Comparison of ENCODE assay signal across 30 mouse cellular contexts in genomic region chr13:116829015-116829414, GRCm38 (mm10).
DNase-seq lines count a peak whose midpoint lies in the region; ATAC-seq and TF ChIP-seq lines count a peak whose summit lies in the region.
"Had no signal": no experiment of that assay in that cellular context is flagged by ENCODE, and none has a peak within 500 bp of the region (broad histone marks: within the 10 kb centered on the region; RNA-seq: fewer than 3 reads in every experiment).

No protein-coding gene starts in this region.

- peak; percentile 43; the same call in 1 of the 2 replicates for ATAC-seq in stomach, embryonic 15.5 days (ENCODE audit: insufficient read depth, low FRiP score, low read depth)
- ATAC-seq: forebrain, embryonic 15.5 days; hindbrain, postnatal 0 days; intestine, embryonic 15.5 days; midbrain, embryonic 15.5 days had no signal

- no peak for TF ChIP-seq CTCF in embryonic fibroblast, embryonic 13.5 days (IDR thresholded peaks at IDR 0.05; ENCODE audit: borderline replicate concordance, insufficient read depth, low read length)

- no peak overlapping the region for H3K9ac ChIP-seq in stomach, embryonic 15.5 days
- H3K9ac ChIP-seq: embryonic facial prominence, embryonic 15.5 days; forebrain, embryonic 15.5 days; hindbrain, embryonic 12.5 days; intestine, embryonic 15.5 days; limb, embryonic 15.5 days; liver, embryonic 14.5 days; midbrain, embryonic 15.5 days had no signal

- no peak overlapping the region for H3K4me3 ChIP-seq in embryonic fibroblast, embryonic 13.5 days (ENCODE audit: insufficient read depth, low read length)
- H3K4me3 ChIP-seq in stomach, embryonic 15.5 days (replicated peaks), result no peak overlapping the region
- H3K4me3 ChIP-seq: embryonic facial prominence, embryonic 15.5 days; forebrain, embryonic 15.5 days; hindbrain, embryonic 12.5 days; intestine, embryonic 15.5 days; left cerebral cortex, adult 2 months; limb, embryonic 15.5 days; midbrain, embryonic 10.5 days; midbrain, embryonic 15.5 days had no signal

- TF ChIP-seq POLR2A in embryonic fibroblast, embryonic 13.5 days (IDR thresholded peaks at IDR 0.05; ENCODE audit: low read depth, low read length), result no peak

- H3K27me3 ChIP-seq in stomach, embryonic 15.5 days (replicated peaks), result no peaks in the 10 kb centered on the region
- H3K27me3 ChIP-seq: embryonic facial prominence, embryonic 15.5 days; forebrain, embryonic 15.5 days; hindbrain, embryonic 12.5 days; intestine, embryonic 15.5 days; limb, embryonic 15.5 days; midbrain, embryonic 15.5 days had no signal

- no peak overlapping the region for H3K4me2 ChIP-seq in stomach, embryonic 15.5 days
- H3K4me2 ChIP-seq: embryonic facial prominence, embryonic 15.5 days; forebrain, embryonic 15.5 days; heart, embryonic 11.5 days; hindbrain, embryonic 12.5 days; intestine, embryonic 15.5 days; limb, embryonic 15.5 days; midbrain, embryonic 15.5 days had no signal

- H3K4me1 ChIP-seq in embryonic fibroblast, embryonic 13.5 days (ENCODE audit: control insufficient read depth, insufficient read depth, low read length), result peaks cover 5% of the 10 kb centered on the region; the same call in 1 of the 2 replicates
- H3K4me1 ChIP-seq in stomach, embryonic 15.5 days, result no peaks in the 10 kb centered on the region
- H3K4me1 ChIP-seq: embryonic facial prominence, embryonic 15.5 days; forebrain, embryonic 15.5 days; hindbrain, embryonic 12.5 days; intestine, embryonic 15.5 days; limb, embryonic 15.5 days; midbrain, embryonic 10.5 days; midbrain, embryonic 15.5 days had no signal

- DNase-seq in 3T3-L1 (ENCODE audit: low read depth, low spot score) (peak; percentile 90), MN1 (ENCODE audit: low spot score) (peak; percentile 60)
- DNase-seq in ovary, adult 18-20 months (ENCODE audit: low spot score), result no peak
- DNase-seq in adrenal gland, adult (ENCODE audit: inconsistent age in 2 of 2, low spot score in 1 of 2), result no peak
- DNase-seq in cerebellum, adult 11-12 months, result no peak
- DNase-seq: adrenal gland, postnatal 14 days; cerebellum, adult 18-20 months; cerebellum, postnatal 14 days; gastrocnemius, postnatal 25 days; heart, adult 18-20 months; heart, postnatal 36 days; kidney, adult 9 months; kidney, postnatal 10 days; layer of hippocampus, adult 9-11 months; lung, adult 2 months; lung, postnatal 10 days; right cerebral cortex, adult 18-20 months had no signal

- H3K36me3 ChIP-seq in stomach, embryonic 15.5 days, result no peaks in the 10 kb centered on the region
- H3K36me3 ChIP-seq: embryonic facial prominence, embryonic 15.5 days; forebrain, embryonic 15.5 days; hindbrain, embryonic 12.5 days; intestine, embryonic 15.5 days; limb, embryonic 15.5 days; midbrain, embryonic 10.5 days; midbrain, embryonic 15.5 days had no signal

- H3K9me3 ChIP-seq in stomach, embryonic 15.5 days, result no peaks in the 10 kb centered on the region
- H3K9me3 ChIP-seq: embryonic facial prominence, embryonic 15.5 days; forebrain, embryonic 15.5 days; hindbrain, embryonic 12.5 days; intestine, embryonic 15.5 days; limb, embryonic 15.5 days; midbrain, embryonic 10.5 days; midbrain, embryonic 15.5 days had no signal

- H3K27ac ChIP-seq in embryonic fibroblast, embryonic 13.5 days (ENCODE audit: insufficient read depth, low read length), result peak overlapping the region; percentile 58
- H3K27ac ChIP-seq in stomach, embryonic 15.5 days, result no peak overlapping the region
- H3K27ac ChIP-seq: embryonic facial prominence, embryonic 15.5 days; forebrain, embryonic 15.5 days; hindbrain, embryonic 12.5 days; hindbrain, postnatal 0 days; intestine, embryonic 15.5 days; left cerebral cortex, adult 2 months; limb, embryonic 15.5 days; liver, embryonic 14.5 days; midbrain, embryonic 10.5 days; midbrain, embryonic 15.5 days had no signal

- WGBS in stomach, embryonic 15.5 days, result 70% methylated on average over 3 of the region's 3 CpGs

Comparison
In these comparisons a context has a peak if more than half of its experiments do, and no peak if none do; other contexts are left out.
1. DNase-seq: peak in 3T3-L1 (single experiment) and MN1 (single experiment); none in ovary, adult 18-20 months (single experiment), adrenal gland, adult (0 of 2) and cerebellum, adult 11-12 months (single experiment).